Mouse (Mus musculus) ES-CJ7 (cell line): ENCODE measurements at regions not wholly inside any gene's neighbourhood (a gene's known extent, or its start where the extent isn't known, plus 50 kb on each side); places are given as distances from the start of the nearest gene placed in this dataset.

Experiments used
- DNase-seq: peaks from one replicate; pipeline ENCODE4 v3.0.0; 2011; ENCODE audit warnings: low read depth, low spot score

DNA sequence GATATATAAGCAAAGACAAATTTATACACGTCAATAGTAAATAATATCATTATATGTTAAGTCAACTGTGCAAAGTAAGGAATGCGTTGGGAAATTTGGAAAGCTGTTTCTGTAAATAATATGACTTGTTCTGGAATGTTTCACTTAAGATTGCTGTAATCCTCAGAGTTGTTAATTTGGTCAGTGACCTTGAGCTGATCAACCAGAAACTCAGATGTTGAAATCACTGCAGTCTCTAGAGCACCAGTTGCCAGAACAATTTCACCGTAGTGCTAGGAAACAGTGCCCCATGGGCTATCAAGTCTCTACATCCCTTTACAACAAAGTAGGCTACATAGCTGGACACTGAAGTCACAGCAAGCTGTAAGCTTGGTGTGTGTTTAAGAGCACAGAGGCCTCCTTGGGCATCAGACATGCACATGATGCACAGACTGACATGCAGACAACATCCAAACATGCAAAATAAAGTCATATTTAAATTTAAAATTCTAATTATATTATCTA, 212.6 kb downstream of the Pik3r1 start:
- no peak for DNase-seq

DNA sequence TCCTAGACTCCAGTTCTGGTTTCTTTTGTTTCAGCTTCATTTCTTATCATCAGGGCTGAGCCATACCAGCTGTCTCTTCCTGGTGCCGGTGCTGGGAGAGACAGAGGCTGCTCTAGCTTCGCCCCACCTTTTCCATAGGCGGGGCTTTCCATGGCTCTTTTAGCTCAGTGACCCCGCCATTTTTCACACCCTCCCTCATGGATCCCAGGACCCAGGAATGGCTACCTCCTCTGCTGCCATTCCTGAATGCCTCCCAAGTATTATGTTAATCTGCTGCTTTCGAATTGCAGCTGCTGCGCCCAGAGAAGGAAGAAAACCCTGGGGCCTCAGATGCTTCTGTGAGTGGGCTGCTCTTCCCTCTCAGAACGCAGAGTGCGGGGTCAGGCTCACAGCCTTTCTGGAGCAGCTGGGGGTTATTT, 214.9 kb downstream of the Pik3r1 start:
- peak; percentile 6 for DNase-seq

DNA sequence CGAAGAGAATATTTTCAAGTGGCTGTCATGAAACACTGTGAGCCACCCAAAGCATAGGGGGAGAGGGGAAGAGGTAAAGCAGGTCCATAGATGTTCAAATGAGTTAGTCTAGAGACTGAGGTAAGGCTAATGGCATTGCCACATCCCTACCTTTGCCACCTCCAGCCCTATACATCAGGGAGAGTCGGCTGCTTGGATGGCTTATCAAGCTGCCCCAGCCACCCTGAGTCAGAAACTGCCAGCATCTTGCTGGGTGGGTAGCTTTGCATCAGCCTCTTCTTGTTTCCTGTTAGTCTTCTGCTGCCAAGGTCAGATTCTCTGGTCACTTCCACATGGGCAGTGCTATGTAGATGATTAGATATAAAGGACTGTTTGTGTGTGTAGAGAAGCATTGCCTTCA, 215.6 kb downstream of the Pik3r1 start:
- DNase-seq: no peak

DNA sequence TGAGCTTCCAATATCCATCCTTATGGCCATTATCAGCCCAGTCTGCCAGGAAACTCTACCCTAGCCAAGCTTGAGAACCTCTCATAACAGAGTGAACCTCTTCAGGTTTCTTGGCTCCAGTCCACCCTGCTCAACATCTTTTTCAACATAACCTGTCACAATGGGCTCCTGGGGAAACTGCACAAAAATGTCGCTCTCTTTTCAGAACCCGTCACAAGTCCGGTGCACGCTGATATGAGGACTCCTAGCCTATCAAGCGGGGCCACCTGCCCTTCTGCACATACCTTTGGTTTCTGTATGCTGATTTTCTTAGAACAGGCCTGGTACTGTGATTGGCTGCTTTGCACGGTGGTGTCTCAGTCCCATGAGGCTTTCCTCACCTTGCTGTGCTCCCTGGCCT, 216.9 kb downstream of the Pik3r1 start:
- no peak for DNase-seq

DNA sequence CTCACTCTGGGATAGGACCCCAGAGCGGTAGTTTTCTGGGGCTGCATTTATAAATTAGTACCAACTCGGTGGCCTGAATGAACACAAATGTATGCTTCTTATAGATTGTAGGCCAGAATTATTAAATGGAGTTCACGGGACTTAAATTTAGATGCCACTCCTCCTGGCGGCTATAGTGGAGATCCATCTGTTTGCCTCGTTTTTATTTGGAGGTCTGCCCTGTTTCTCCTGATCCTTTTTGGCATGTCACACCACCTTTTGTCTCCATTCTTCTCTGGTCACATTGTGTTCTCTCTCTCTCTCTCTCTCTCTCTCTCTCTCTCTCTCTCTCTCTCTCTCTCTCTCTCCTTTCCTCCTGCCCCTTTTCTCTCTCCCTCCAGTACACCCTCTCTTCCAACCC, 217.5 kb downstream of the Pik3r1 start:
- DNase-seq: no peak

DNA sequence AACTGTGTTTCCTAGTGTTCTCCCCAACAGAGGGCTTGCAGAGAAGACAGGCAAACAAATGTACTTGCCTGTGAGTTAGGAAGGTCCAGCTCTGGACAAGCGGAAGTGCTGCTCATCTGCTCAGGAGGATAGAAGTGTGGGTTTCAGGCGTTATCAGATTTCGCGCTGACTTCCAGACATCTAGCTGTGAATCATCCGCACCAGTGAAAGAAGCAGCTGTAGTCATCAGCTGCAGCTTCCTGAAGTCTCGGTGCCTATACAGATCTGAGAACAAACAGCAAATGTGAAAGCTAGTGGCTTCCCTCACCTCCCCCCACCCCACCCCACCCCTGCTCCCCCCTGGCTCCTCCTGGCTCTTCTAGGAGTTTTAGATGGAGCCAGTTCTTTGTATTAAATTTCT, 220.1 kb downstream of the Pik3r1 start:
- DNase-seq: no peak

DNA sequence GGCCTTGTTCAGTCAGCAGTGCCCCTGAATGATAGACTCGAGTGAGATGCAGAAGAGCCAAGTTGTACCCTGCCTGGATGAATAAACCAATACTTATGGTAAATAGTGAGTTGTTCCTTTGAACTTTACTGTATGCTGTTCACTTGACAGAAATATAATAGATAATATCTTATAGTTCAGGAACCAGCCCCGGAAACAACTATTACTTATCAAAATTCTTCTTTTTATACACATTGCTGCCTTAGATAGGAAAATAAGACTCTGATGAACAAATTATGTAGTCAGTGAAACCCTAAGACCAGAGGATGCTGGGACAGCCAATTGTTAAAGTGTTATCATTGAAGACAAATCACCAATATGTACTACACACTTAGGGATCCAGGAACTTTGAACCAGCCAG, 220.7 kb downstream of the Pik3r1 start:
- DNase-seq: no peak

DNA sequence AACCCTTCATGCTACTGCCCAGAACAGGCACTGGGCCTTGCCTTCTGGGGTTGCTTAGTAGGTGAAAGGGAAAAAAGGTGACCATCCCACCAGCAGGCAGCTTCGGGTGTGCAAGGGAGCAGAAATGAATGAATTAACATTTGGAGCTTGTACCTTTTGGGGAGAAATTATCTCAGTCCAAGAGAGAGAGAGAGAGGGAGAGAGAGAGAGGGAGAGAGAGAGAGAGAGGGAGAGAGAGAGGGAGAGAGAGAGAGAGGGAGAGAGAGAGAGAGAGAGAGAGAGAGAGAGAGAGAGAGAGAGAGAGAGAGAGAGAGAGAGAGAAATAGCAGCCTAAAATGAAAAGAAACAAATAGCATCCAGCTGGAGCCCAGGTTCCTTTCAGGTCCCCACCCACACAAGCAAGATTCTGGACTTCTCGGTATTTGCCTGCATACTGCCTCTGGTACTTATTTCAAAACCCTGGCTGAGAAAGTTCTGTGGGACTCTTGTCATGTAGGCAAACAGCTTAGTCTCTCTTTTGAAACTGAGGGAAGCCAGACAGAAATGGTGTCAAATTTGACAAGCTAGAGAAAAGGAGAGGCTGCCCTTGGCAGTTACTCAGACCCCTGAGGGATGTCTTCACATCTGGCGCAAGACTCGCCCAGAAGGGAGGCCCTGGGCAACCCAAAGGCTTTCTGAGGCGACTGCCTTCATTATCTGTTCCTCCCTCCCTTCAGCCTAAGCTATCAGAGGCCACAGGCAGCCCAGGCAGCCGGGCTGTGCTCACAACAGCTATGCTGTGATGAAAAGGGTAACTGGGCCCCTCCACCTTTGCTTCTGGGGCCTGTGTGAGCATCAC, 222.5 kb downstream of the Pik3r1 start:
- no peak for DNase-seq

DNA sequence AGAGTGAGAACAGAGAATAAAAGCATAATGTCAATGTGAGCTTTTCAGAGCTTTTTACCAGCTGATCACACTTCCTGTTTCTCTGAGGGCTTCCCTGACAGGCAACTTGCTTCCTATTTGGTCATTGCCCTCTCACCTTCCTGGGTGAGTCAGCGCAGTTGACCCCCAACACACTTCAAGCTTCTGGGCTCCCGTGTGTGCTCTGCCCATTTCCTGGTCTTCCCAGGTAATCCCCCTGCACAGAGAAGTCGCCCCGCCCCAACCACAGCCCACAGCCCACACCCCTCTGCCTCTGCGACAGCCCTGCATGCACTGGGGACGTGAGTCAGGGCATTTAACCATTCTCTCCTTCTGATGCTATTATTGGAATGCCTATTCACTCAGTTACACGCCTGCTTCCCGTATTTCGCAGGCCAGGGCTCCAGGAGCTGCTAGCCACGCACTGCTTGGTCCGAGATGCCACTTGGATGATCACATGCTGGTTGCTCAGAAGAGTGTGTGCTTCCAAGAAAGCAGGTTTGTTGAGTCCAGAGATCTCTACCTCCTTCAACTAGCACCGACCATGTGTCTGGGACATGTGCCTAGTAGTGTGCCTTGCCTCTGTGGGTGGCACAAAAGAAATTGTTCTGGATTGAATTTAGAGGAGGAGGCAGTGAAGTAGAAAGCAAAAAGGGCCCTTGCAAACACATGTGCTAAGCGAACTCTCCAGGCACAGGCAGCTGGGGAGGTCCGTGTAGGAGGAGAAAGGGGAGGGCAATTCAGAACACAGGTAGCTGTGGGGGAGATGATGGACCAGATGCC, 227.4 kb downstream of the Pik3r1 start:
- no peak for DNase-seq

DNA sequence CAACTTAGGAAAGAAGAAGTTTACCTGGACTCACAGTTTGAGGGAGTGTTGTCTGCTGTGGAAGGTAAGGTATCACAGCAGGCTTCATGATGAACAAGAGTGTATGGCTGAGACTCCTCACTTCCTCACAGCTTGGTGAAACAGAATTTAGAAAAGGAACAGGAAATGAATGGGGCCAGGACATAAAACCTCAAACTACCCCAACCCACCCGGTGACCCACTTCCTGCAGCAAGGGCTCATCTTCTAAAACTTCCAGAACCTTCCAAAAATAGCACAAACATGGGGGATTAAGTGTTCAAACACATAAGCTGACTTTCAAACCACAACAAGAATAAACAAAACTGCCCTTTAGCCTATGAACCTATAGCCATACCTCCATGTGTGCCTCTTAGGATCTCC, 229.9 kb downstream of the Pik3r1 start:
- no peak for DNase-seq

DNA sequence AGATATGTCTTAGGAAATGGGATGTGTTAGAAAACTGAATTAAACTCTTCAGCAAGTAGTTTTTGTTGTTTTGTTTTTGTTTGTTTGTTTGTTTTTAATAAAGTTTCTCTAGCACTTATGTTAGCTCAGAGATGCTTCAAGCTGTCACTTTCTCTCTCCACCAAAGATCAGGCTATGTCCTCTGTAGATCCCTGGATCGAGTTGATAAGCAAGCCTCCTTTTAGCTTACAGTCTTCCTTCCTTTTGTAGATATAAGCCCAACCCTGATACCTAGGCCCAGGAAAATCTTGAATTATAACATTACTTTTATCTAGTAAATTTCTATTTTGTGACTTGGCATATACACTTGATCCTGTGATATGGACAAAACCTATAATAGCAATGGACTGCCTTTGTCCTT, 232.0 kb downstream of the Pik3r1 start:
- no peak for DNase-seq

DNA sequence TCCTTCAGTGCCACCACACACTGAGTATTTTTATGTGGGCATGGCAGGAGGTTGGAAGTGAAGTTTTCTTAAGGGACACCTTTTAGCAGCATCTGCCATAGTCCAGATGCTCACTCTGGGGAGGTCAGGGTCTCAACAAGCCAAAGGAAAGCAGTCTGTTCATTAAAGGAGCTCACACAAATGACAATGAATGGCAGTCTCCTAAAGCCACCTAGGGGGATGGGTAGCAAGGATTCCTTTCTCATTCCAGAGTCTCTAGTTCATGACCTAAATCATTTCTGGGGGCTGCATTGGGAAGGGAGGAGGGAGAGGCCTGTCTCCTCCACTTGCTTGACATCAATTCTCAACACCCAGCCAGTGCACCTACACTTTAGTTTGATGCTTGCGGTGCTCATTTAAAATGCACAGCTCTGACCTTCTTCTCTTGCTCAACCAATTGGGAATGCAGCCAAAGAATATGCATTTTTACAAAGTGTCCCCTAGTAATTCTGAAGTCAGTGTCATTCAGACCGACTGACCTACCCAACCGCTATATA, 232.6 kb downstream of the Pik3r1 start:
- no peak for DNase-seq

DNA sequence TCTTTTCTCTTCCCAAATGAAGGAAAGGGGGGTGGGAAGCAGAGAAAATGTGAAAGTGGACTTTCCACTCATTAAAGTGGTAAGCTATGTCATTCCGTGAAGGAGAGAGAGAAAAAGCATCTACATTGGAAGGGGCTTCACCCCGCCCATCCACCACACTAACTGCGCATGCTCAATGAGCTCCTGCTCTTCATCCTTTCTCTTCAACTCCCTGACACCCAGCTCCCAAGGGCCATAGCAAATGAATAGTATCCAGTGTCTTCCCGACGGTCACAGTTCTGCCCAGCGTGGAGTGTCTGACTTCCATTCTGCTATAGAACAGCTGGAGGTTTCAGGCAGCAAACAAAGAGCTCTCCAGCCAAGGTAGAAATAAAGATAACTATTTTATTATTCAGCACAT, 233.5 kb downstream of the Pik3r1 start:
- DNase-seq: no peak

DNA sequence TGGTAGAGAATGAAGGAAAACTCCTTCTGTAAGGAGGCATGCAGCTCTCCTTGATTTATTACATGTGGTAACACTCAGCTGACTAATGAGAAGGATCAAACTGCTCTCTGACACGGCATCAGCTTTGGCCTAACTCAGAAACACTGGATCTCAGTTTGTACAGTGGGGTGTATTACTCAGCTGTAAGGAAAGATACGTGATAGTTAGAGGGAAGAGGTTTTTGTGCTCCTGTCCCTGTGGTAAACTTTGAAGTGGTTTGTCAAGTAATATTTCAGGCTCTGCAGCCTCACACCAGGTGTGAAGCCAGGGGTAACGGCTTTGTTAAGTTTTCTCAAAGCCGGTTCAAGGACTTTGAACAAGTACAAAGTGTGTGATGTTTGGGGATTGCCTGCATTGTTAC, 235.1 kb downstream of the Pik3r1 start:
- no peak for DNase-seq

DNA sequence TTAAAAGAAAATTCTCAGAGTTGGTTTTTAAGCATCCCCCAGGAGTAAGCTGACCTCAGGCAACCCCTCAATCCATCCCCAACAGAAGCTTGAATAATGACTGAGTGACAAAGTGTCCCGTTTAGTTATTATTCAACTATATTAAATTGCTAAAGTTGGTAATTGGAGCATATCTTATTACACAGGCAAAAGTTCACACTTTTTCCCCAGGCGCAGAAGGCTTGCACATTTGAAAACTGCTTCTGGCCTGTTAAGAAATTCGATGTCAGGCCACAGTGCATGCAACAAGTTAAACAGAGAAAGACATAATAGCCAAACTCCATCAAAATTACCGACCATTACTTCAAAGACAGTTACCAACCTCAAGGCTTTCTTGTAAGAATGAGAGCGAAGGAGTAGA, 240.3 kb downstream of the Pik3r1 start:
- DNase-seq: no peak

DNA sequence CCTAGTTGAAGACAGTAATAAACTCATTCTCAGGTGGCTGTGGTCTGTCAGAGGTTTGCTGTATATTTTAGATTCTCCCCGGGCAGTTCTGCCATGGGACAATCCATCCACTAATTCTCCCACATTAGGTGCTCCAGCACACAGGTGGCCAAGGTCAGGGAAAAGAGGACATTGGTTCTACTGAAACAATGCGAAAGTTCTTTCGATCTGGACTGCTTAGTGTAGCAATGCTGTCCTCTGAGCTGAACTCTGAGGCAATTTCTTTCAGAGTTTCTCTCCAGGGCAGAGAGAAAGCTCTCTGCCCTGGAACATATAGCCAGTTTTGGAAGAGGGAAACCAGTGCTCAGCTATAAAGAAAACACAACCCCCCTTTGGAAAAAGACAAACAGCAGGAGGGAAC, 243.2 kb downstream of the Pik3r1 start:
- DNase-seq: no peak

DNA sequence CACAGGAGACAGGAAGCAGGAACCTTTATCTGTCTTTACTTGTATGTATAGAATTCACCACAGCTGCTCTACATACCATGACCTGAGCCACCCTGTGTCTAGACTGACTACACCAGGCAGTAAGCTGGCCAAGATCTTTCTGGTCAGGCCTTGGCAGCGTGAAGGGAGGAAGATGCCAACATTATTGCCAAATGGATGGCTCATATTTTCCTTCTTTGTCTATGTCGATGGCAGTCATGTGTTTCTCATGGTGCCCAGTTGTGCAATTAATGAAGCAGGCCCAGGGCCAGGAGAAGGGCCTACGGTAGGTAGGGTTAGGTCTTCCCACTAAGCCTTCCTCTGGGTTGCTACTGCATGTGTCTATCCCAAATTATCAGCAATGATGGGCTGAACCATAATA, 243.8 kb downstream of the Pik3r1 start:
- DNase-seq: no peak

DNA sequence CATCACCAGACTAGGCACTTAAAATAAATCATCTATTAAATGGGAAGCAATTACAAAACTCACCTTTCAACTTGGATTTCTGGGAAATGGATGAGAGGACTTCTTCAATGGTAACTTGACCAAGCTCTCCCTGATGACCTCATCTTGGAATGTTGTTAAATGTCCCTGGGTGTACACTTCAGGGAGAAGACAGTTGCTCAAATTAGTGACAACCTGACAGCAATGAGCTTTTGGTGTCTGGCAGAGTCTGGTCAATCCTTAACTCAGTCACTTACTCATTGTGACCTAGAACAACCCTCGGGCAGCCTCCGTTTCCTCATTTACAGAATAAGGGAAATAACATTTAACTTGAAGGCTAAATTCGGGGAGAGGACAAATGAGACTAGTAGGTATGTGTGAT, 244.5 kb downstream of the Pik3r1 start:
- no peak for DNase-seq

DNA sequence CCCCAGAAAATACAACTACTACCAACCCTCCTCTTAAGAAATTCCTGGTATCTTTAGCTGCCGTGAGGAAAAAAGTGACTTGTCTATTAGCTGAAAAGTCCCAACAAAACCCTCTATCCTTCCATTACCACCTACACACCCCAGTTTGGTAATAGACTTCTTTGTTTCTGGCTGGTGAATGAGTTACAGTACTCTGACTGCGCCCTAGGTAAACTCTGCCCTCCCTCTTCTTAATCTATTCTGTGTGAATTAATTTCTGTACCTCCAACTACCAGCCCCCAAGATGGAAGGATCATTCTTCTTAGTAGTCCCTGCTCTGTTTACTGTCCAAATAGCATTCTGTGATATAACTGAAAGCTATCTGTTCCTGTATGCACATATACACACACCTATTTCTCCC, 245.4 kb downstream of the Pik3r1 start:
- DNase-seq: no peak

DNA sequence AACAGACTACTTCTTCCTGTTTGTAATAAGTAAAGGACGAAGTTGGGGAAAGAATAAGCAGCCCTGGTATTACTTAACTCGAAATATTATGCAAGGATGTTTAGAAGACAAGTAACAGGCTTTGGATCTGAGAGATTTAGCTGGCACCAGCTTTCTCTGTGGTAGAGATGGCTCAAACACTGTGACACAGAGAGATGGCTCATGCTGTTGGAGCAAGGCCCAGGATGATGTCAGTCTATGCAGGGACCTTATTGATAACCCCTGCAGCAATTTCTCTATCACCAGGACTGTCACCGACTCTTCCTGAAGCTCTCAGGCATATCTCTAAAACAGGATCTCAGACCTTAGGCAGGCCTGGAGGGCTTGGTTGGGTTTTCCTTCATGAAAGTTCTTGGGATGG, 254.7 kb downstream of the Pik3r1 start:
- no peak for DNase-seq

DNA sequence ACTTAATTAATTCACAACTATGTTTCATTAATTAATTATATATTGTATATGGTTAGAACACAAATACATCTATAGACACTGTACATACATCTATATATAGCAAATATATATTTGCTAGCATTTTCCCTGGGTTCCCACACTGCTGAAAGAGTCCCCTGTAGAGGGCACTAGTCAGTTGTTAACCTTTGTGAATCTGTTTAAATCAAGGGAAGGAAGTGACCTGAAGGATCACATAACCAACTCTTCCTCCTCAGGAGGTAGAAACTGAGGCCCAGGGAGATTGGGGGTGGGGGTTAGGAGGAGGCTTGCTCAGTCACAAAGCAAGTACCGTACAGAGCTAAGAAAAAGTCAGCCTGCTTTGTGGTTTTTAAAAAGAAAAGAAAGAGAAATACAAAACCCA, 258.1 kb downstream of the Pik3r1 start:
- DNase-seq: peak; percentile 9

DNA sequence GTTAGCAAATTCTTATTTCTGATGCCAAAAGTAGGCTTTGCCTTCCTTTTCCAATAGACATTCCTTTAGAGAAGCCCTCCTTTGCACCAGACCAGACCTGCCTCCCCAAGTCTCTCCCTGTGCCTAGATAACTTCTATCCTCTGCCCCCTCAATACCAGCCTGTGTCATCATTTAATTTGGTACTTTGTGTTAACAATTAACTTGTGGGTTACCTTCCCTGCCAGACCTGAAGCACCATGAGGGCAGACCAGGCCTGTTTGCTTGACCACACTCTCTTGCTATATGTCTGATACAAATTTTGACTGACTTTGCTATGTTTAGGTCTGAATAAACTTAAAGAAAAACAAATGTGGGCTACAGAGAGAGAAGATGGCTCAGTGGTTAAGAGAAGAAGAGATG, 259.7 kb downstream of the Pik3r1 start:
- DNase-seq: no peak

DNA sequence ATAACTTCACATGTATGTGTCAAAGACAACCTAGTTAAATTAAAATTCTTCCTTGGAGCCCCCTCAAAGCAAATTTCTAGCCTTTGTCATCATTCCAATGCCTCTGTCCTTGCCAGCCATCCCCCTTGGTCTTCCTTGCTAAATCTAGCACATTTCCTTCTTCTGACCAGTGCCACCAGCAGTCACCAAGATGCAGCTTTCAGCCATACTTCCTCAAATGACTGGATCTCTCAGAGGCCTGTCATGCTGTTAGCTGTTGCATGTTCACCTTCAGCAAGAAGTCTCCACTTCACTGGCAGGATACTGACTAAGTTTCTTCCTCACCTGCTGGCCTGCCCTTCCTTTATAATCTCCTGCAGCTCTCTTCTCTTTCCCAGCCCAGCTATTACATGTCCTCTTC, 261.3 kb downstream of the Pik3r1 start:
- DNase-seq: no peak
